Mouse (Mus musculus): Measurements from ENCODE around the gene Olfr1508. TPM values are rescaled to one million over a fixed set of nuclear protein-coding genes. Genes with fewer than 3 reads are reported as not detected.

The Olfr1508 gene
- polyA plus RNA-seq (2017; shearing (Covaris generic)): not detected

DNA sequence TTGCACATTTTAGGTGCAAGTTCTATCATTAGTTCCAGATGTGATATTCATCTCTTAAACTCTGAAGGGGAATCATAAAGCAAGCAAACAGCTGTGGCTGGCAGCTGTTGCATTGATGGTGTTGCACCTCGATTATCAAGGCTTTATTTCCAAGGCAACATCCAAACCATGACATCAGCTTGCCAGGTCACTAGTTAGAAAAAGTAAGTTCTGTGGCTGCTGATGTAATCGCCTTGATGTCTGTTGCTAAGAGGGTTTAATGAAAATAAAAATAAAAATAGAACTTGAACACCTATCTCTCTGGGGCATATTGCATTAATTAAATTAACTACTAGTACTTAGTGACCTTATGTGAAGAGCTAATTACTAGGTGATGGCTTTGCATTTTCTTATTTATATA, at the start of gene Olfr1508:
Gene Olfr1508, minus strand, starts transcription at position 101 of the 400 bp plus-strand sequence.

DNA sequence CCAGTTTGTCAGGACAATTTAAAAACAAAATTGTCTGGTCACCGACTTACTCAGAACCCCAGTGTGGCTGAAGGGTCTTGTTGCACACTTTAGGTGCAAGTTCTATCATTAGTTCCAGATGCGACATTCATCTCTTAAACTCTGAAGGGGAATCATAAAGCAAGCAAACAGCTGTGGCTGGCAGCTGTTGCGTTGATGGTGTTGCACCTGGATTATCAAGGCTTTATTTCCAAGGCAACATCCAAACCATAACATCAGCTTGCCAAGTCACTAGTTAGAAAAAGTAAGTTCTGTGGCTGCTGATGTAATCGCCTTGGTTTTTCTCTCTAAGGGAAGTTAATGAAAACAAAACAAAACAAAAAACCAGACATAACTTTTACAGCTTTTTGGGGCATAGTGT, 28.2 kb upstream of the Olfr1508 start, which contains the start of gene Olfr1507:
Gene Olfr1507, minus strand, starts transcription at position 234 of the 400 bp plus-strand sequence.

DNA sequence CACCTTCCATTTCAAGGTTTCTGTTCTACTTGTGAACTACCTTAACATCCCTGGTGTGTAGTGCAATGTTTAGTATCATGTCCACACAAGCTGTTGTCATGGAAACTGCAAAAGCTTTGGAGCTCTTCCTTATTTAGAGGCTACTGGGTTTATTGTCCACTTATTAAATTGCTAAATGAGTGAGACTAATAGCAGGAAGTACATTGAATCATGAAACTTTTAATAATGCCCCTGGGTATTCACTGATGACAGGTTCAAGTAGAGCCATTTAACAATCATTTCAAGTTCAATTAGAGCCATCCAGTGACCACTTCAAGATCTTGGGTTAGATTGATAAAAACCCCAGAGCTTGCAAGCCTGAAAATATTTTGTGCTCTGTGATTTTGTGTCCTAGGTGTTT, 24.6 kb downstream of the Olfr1508 start, which contains the start of gene Olfr1509:
Gene Olfr1509, plus strand, starts transcription at position 301 of the 400 bp plus-strand sequence.

DNA sequence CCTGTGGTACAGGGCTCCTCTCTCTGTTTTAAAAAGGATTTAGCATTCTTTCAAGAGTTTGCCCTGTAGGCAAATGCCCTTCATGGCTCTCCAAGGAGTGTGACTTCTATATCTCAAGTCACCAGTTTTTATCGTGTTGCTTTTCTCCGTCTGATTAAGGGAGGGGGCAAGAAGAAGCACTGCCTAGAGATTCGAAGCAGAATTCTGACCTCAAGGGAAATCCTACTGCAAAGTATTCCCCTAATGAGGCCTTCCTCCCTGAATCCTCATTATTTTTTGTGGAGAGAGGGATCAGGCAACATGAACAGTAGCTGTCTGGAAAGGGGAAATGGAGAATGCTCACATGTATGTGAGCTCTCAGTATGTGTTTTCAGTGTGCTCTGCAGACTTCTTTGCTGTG, 53.0 kb downstream of the Olfr1508 start, which contains the start of gene Olfr1510:
Gene Olfr1510, minus strand, starts transcription at position 101 of the 400 bp plus-strand sequence.

Other genes with a start within 250 kb of the Olfr1508 start
- gene Chd8, start 209.7 kb downstream of the Olfr1508 start, polyA plus RNA-seq (2017; shearing (Covaris generic)): 56.7 TPM
- 110 TPM for gene Tox4, start 188.3 kb downstream of the Olfr1508 start, polyA plus RNA-seq (2017; shearing (Covaris generic))
- gene Rab2b, start 187.9 kb downstream of the Olfr1508 start, polyA plus RNA-seq (2017; shearing (Covaris generic)): 30.4 TPM
- 73.0 TPM for gene Mettl3, start 162.4 kb downstream of the Olfr1508 start, polyA plus RNA-seq (2017; shearing (Covaris generic))
- 4.0 TPM for gene Sall2, start 138.7 kb downstream of the Olfr1508 start, polyA plus RNA-seq (2017; shearing (Covaris generic))
- not detected for gene Olfr1513, start 111.1 kb downstream of the Olfr1508 start, polyA plus RNA-seq (2017; shearing (Covaris generic))
- not detected for gene Olfr1512, start 88.3 kb downstream of the Olfr1508 start, polyA plus RNA-seq (2017; shearing (Covaris generic))
- not detected for gene Olfr1511, start 70.1 kb downstream of the Olfr1508 start, polyA plus RNA-seq (2017; shearing (Covaris generic))
- gene Olfr1510, start 53.1 kb downstream of the Olfr1508 start, polyA plus RNA-seq (2017; shearing (Covaris generic)): not detected
- not detected for gene Olfr1509, start 24.5 kb downstream of the Olfr1508 start, polyA plus RNA-seq (2017; shearing (Covaris generic))
- gene Olfr1507, start 28.3 kb upstream of the Olfr1508 start, polyA plus RNA-seq (2017; shearing (Covaris generic)): not detected

All from CD4-positive, CD25-positive, alpha-beta regulatory T cell, adult 9 weeks (primary cell).